7 mouse cellular contexts compared by ENCODE assay signal in the genomic region with DNA sequence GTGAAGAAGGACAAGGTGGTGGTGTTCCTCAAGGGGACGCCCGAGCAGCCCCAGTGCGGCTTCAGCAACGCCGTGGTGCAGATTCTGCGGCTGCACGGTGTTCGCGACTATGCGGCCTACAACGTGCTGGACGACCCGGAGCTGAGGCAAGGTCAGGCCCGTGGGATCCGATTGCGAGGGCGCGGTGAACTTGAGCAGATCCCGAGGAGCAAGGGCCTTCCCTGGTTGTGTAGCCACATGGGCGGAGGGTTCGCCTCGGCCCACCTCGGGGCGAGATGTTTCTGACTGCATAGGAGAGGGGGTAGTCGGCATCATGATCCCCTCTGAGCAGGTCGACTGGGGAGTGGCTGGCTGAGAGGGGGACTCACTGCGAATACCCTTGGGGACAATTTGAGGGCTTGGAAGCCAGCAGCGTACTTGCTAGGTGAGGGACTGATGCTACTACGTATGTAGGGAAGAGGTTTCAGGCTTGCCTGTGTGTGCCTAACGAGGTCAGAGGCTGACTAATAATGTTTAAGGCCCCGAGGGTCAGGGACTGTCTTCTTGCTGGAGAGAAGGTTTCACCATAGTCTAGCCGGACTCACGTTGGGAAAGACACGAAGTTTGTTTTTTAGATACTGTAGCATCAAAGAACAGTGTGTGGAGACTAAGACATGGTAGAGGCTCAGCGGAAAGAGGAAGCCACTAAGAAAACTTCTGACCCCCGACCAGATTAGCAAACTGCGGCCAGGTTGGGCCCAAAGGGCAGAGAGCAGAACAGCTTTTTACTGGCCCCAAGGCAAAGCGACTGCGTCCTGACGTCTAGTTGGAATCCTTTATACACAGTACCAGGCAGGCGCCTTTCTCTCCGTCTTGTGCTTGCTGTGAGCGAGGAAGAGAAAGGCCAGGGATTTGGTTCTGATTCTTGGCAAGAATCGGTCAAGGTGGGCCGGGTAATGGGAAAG. TPM values are rescaled to one million over a fixed set of nuclear protein-coding genes. Genes with fewer than 3 reads are reported as not detected.
A peak's percentile ranks its signal among the peaks of the same experiment; 100 is the strongest.
DNase-seq lines count a peak whose midpoint lies in the region; ATAC-seq and TF ChIP-seq lines count a peak whose summit lies in the region.

No protein-coding gene starts in this region.

- no peaks in the 10 kb centered on the region for H3K27me3 ChIP-seq in spleen, adult 2 months (ENCODE audit: control insufficient read depth, insufficient read depth, low read length)
- no peaks in the 10 kb centered on the region for H3K27me3 ChIP-seq in hindbrain, embryonic 11.5 days (ENCODE audit: control insufficient read depth, insufficient read depth, low read length)
- H3K27me3 ChIP-seq in liver, embryonic 12.5 days (replicated peaks): no peaks in the 10 kb centered on the region
- H3K27me3 ChIP-seq in stomach, embryonic 14.5 days (ENCODE audit: control insufficient read depth, insufficient read depth, low read length): no peaks in the 10 kb centered on the region

- no peak for TF ChIP-seq CTCF in spleen, adult 2 months (IDR thresholded peaks at IDR 0.05; ENCODE audit: extremely low read depth, insufficient read depth, insufficient read length, insufficient replicate concordance)

- H3K9me3 ChIP-seq in hindbrain, embryonic 11.5 days (ENCODE audit: control insufficient read depth, low read length): no peaks in the 10 kb centered on the region
- H3K9me3 ChIP-seq in liver, embryonic 12.5 days (replicated peaks): no peaks in the 10 kb centered on the region
- no peaks in the 10 kb centered on the region for H3K9me3 ChIP-seq in stomach, embryonic 14.5 days (ENCODE audit: control insufficient read depth, low read depth, low read length)

- peak overlapping the region; percentile 70 for H3K4me3 ChIP-seq in spleen, adult 2 months (ENCODE audit: extremely low read depth, insufficient read depth, insufficient read length)
- H3K4me3 ChIP-seq in hindbrain, embryonic 11.5 days (ENCODE audit: low read depth, low read length): peak overlapping the region; percentile 90
- peak overlapping the region; percentile 90 for H3K4me3 ChIP-seq in liver, embryonic 12.5 days
- peak overlapping the region; percentile 72 for H3K4me3 ChIP-seq in stomach, embryonic 14.5 days (ENCODE audit: low read depth, low read length)

- peak overlapping the region; percentile 83 for H3K4me2 ChIP-seq in hindbrain, embryonic 11.5 days (replicated peaks; ENCODE audit: low read depth, low read length)
- peak overlapping the region; percentile 88 for H3K4me2 ChIP-seq in liver, embryonic 12.5 days
- H3K4me2 ChIP-seq in stomach, embryonic 14.5 days (replicated peaks; ENCODE audit: low read depth, low read length): peak overlapping the region; percentile 52

- no peak for TF ChIP-seq POLR2A in spleen, adult 2 months (IDR thresholded peaks at IDR 0.05; ENCODE audit: low read depth, low read length)

- H3K9ac ChIP-seq in hindbrain, embryonic 11.5 days (ENCODE audit: low read depth, low read length): peak overlapping the region; percentile 90
- peak overlapping the region; percentile 96 for H3K9ac ChIP-seq in liver, embryonic 12.5 days
- peak overlapping the region; percentile 82 for H3K9ac ChIP-seq in stomach, embryonic 14.5 days (replicated peaks; ENCODE audit: low read depth, low read length)

- H3K36me3 ChIP-seq in spleen, adult 2 months (ENCODE audit: control insufficient read depth, insufficient read depth, low read length): peaks cover 2% of the 10 kb centered on the region; the same call in 1 of the 2 replicates
- no peaks in the 10 kb centered on the region for H3K36me3 ChIP-seq in hindbrain, embryonic 11.5 days (ENCODE audit: control insufficient read depth, insufficient read depth, low read length)
- peaks cover 71% of the 10 kb centered on the region for H3K36me3 ChIP-seq in liver, embryonic 12.5 days
- peaks cover 4% of the 10 kb centered on the region for H3K36me3 ChIP-seq in stomach, embryonic 14.5 days (ENCODE audit: control insufficient read depth, insufficient read depth, low read length)

- peak; percentile 66 for ATAC-seq in hindbrain, embryonic 11.5 days (ENCODE audit: low FRiP score)
- ATAC-seq in liver, embryonic 12.5 days: peak; percentile 0; the same call in 1 of the 2 replicates
- peak; percentile 20 for ATAC-seq in stomach, embryonic 14.5 days (ENCODE audit: insufficient number of reproducible peaks, insufficient read depth, low FRiP score, low read depth)

- no peak for DNase-seq in spleen, adult 2 months (ENCODE audit: low read depth in 1 of 2, low spot score in 2 of 2)
- no peak for DNase-seq in spleen, adult 18-20 months
- peak; percentile 68 for DNase-seq in adrenal gland, postnatal 14 days
- no peak for DNase-seq in hindbrain, embryonic 11.5 days (ENCODE audit: low spot score)
- DNase-seq in thymus, postnatal 36 days: no peak

- H3K27ac ChIP-seq in spleen, adult 2 months (ENCODE audit: insufficient read depth, low read length): peak overlapping the region; percentile 43
- peak overlapping the region; percentile 70 for H3K27ac ChIP-seq in hindbrain, embryonic 11.5 days (ENCODE audit: low read depth, low read length)
- peak overlapping the region; percentile 98 for H3K27ac ChIP-seq in liver, embryonic 12.5 days
- peak overlapping the region; percentile 83 for H3K27ac ChIP-seq in stomach, embryonic 14.5 days (ENCODE audit: low read length)

- H3K4me1 ChIP-seq in spleen, adult 2 months (ENCODE audit: control insufficient read depth, insufficient read depth, insufficient read length): no peaks in the 10 kb centered on the region; the same call in 1 of the 2 replicates
- H3K4me1 ChIP-seq in hindbrain, embryonic 11.5 days (replicated peaks; ENCODE audit: control insufficient read depth, insufficient read depth, low read length): peaks cover 11% of the 10 kb centered on the region; the same call in 1 of the 2 replicates
- peaks cover 78% of the 10 kb centered on the region for H3K4me1 ChIP-seq in liver, embryonic 12.5 days
- peaks cover 20% of the 10 kb centered on the region; the same call in 1 of the 2 replicates for H3K4me1 ChIP-seq in stomach, embryonic 14.5 days (ENCODE audit: control insufficient read depth, insufficient read depth, low read length)

- 3% methylated on average over 45 of the region's 45 CpGs for WGBS in spleen, adult 2 months
- WGBS in hindbrain, embryonic 11.5 days: 4% methylated on average over 45 of the region's 45 CpGs
- 1% methylated on average over 45 of the region's 45 CpGs for WGBS in liver, embryonic 12.5 days (ENCODE audit: insufficient replicate concordance)
- 2% methylated on average over 45 of the region's 45 CpGs for WGBS in stomach, embryonic 14.5 days

RNA-seq across cellular contexts. Expression of gene Glrx5, which starts 0.6 kb away (rescaled TPM):
- polyA plus RNA-seq in spleen, adult 2 months (2012; rRNA removed): 102 and 109 TPM in 2 replicates
- total RNA-seq in adrenal gland, postnatal 14 days (2021): 172 and 183 TPM in 2 replicates
- 179 and 198 TPM in 2 replicates for polyA plus RNA-seq in hindbrain, embryonic 11.5 days (2014; fragmentation: Nextera tagmentation; extraction: Ambion mirVana)
- polyA plus RNA-seq in liver, embryonic 12.5 days (2016; fragmentation: Nextera tagmentation; extraction: Ambion mirVana): 719 and 730 TPM in 2 replicates
- 144 and 160 TPM in 2 replicates for polyA plus RNA-seq in stomach, embryonic 14.5 days (2014; fragmentation: Nextera tagmentation; extraction: Ambion mirVana)

RNA-seq across cellular contexts. Expression of gene Syne3, which starts 23.5 kb away (rescaled TPM):
- polyA plus RNA-seq in spleen, adult 2 months (2012; rRNA removed): 5.4 and 6.3 TPM in 2 replicates
- 8.4 and 10.2 TPM in 2 replicates for total RNA-seq in adrenal gland, postnatal 14 days (2021)
- polyA plus RNA-seq in hindbrain, embryonic 11.5 days (2014; fragmentation: Nextera tagmentation; extraction: Ambion mirVana): 0.11 and 0.13 TPM in 2 replicates
- polyA plus RNA-seq in liver, embryonic 12.5 days (2016; fragmentation: Nextera tagmentation; extraction: Ambion mirVana): 2.1 and 2.5 TPM in 2 replicates
- 0.22 and 0.59 TPM in 2 replicates for polyA plus RNA-seq in stomach, embryonic 14.5 days (2014; fragmentation: Nextera tagmentation; extraction: Ambion mirVana)

Comparison
In these comparisons a context has a peak if more than half of its experiments do, and no peak if none do; other contexts are left out.
1. H3K27ac ChIP-seq: peak in every context shown above with its lines; median percentile 98 in liver, embryonic 12.5 days; 83 in stomach, embryonic 14.5 days; 70 in hindbrain, embryonic 11.5 days; 43 in spleen, adult 2 months.
2. ATAC-seq: peak in every context shown above with its lines; median percentile 66 in hindbrain, embryonic 11.5 days; 20 in stomach, embryonic 14.5 days; 0 in liver, embryonic 12.5 days.